8 mouse cellular contexts compared by ENCODE assay signal in genomic region chr13:68582517-68582780, GRCm38 (mm10). TPM values are rescaled to one million over a fixed set of nuclear protein-coding genes. Genes with fewer than 3 reads are reported as not detected.
DNase-seq lines count a peak whose midpoint lies in the region; ATAC-seq and TF ChIP-seq lines count a peak whose summit lies in the region.

No protein-coding gene starts in this region.

- peak overlapping the region; percentile 72 for H3K9ac ChIP-seq in CH12.LX (ENCODE audit: insufficient read depth, low read depth)
- H3K9ac ChIP-seq in liver, embryonic 12.5 days = peak overlapping the region; percentile 79

- intact Hi-C loops in heart, postnatal 36 days (cut with DNase I) = loop anchor here (5.0 kb wide), 2 partner anchors 1030 to 1230 kb away; partner anchors contain the start of gene Srd5a1

- H3K4me1 ChIP-seq in heart, embryonic 10.5 days = peaks cover 7% of the 10 kb centered on the region
- H3K4me1 ChIP-seq in CH12.LX (ENCODE audit: control insufficient read depth in 1 of 2, insufficient read depth in 2 of 2) = peaks cover 3 to 43% of the 10 kb centered on the region in 2 experiments; a peak in 3 of 4 replicates
- no peaks in the 10 kb centered on the region for H3K4me1 ChIP-seq in embryonic fibroblast, embryonic 13.5 days (ENCODE audit: control insufficient read depth, insufficient read depth, low read length)
- peaks cover 22% of the 10 kb centered on the region for H3K4me1 ChIP-seq in liver, embryonic 12.5 days

- no peaks in the 10 kb centered on the region for H3K9me3 ChIP-seq in heart, embryonic 10.5 days
- H3K9me3 ChIP-seq in CH12.LX (replicated peaks; ENCODE audit: low read length) = no peaks in the 10 kb centered on the region
- H3K9me3 ChIP-seq in liver, embryonic 12.5 days (replicated peaks) = no peaks in the 10 kb centered on the region

- H3K4me3 ChIP-seq in heart, embryonic 10.5 days = peak overlapping the region; percentile 84
- H3K4me3 ChIP-seq in CH12.LX (replicated peaks in 1 of 3; ENCODE audit: low read depth in 2 of 3, low read length in 2 of 3, poor library complexity in 1 of 3) = peak overlapping the region; percentile 65 to 95 (median 90)
- H3K4me3 ChIP-seq in embryonic fibroblast, embryonic 13.5 days (ENCODE audit: insufficient read depth, low read length) = peak overlapping the region; percentile 90
- peak overlapping the region; percentile 81 for H3K4me3 ChIP-seq in liver, embryonic 12.5 days

- in situ Hi-C loops in CH12.LX (cut with MboI; ENCODE audit: low pct_ligation_motif_present, low pct_unique_long_range_greater_than_20kb, low sequenced_read_pairs) = loop anchor here (10.0 to 25.0 kb wide), 2 partner anchors 872 to 1230 kb away; partner anchors contain the start of gene Med10

- H3K27ac ChIP-seq in heart, embryonic 10.5 days = peak overlapping the region; percentile 90
- no peak overlapping the region for H3K27ac ChIP-seq in CH12.LX (ENCODE audit: insufficient read depth, low read depth)
- peak overlapping the region; percentile 24 for H3K27ac ChIP-seq in embryonic fibroblast, embryonic 13.5 days (ENCODE audit: insufficient read depth, low read length)
- peak overlapping the region; percentile 76 for H3K27ac ChIP-seq in liver, embryonic 12.5 days

- TF ChIP-seq CTCF in CH12.LX (conservative IDR thresholded peaks at IDR 0.05 in 1 of 2, IDR thresholded peaks at IDR 0.05 in 1 of 2; ENCODE audit: low read depth in 2 of 2, low read length in 2 of 2) = no peak
- TF ChIP-seq CTCF in embryonic fibroblast, embryonic 13.5 days (IDR thresholded peaks at IDR 0.05; ENCODE audit: borderline replicate concordance, insufficient read depth, low read length) = no peak

- dilution Hi-C loops in CH12.LX (cut with MboI; ENCODE audit: extremely low pct_ligation_motif_present, extremely low pct_unique_long_range_greater_than_20kb, low sequenced_read_pairs) = no loop called here

- H3K27me3 ChIP-seq in heart, embryonic 10.5 days (ENCODE audit: insufficient read depth, poor library complexity, severe bottlenecking) = no peaks in the 10 kb centered on the region
- H3K27me3 ChIP-seq in CH12.LX (replicated peaks) = no peaks in the 10 kb centered on the region
- H3K27me3 ChIP-seq in liver, embryonic 12.5 days (replicated peaks) = no peaks in the 10 kb centered on the region

- peaks cover 56% of the 10 kb centered on the region for H3K36me3 ChIP-seq in heart, embryonic 10.5 days
- H3K36me3 ChIP-seq in CH12.LX (replicated peaks in 1 of 2; ENCODE audit: control insufficient read depth in 1 of 2, insufficient read depth in 1 of 2, low read length in 1 of 2) = peaks cover 49 to 69% of the 10 kb centered on the region in 2 experiments
- H3K36me3 ChIP-seq in liver, embryonic 12.5 days = peaks cover 68% of the 10 kb centered on the region

- DNase-seq in heart, embryonic 10.5 days (ENCODE audit: low spot score) = no peak
- no peak for DNase-seq in heart, postnatal 36 days
- peak; percentile 22 for DNase-seq in CH12.LX (ENCODE audit: extremely low read depth)
- DNase-seq in frontal cortex, postnatal 25 days (ENCODE audit: low spot score in 2 of 2) = no peak
- DNase-seq in right cerebral cortex, adult 18-20 months = no peak
- DNase-seq in adrenal gland, postnatal 14 days = no peak

- TF ChIP-seq EP300 in CH12.LX (IDR thresholded peaks at IDR 0.05; ENCODE audit: low read length) = no peak

- peaks cover 38% of the 10 kb centered on the region for H3K79me2 ChIP-seq in CH12.LX (replicated peaks; ENCODE audit: control insufficient read depth, extremely low read depth, insufficient read depth, poor library complexity, severe bottlenecking)

- no peak for TF ChIP-seq POLR2A in CH12.LX (IDR thresholded peaks at IDR 0.05; ENCODE audit: low read depth, low read length)
- TF ChIP-seq POLR2A in embryonic fibroblast, embryonic 13.5 days (IDR thresholded peaks at IDR 0.05; ENCODE audit: low read depth, low read length) = no peak

- no peak for TF ChIP-seq RAD21 in CH12.LX (IDR thresholded peaks at IDR 0.05; ENCODE audit: low read depth, low read length)

- no peak for ATAC-seq in liver, embryonic 12.5 days

- peak overlapping the region; percentile 48 for H3K4me2 ChIP-seq in CH12.LX (ENCODE audit: insufficient read depth, low read depth, poor library complexity, severe bottlenecking)
- H3K4me2 ChIP-seq in liver, embryonic 12.5 days = peak overlapping the region; percentile 88

- 1% methylated on average over 11 of the region's 11 CpGs for WGBS in heart, embryonic 10.5 days
- 0% methylated on average over 11 of the region's 11 CpGs for WGBS in liver, embryonic 12.5 days (ENCODE audit: insufficient replicate concordance)

TF ChIP-seq in CH12.LX, 34 proteins besides CTCF, POLR2A, EP300 and RAD21:
- TF ChIP-seq BHLHE40 (IDR thresholded peaks at IDR 0.05; ENCODE audit: low read depth, low read length) (peak; percentile 41; the same call in 1 of the 2 replicates), ETS1 (conservative IDR thresholded peaks at IDR 0.05; ENCODE audit: low read depth, low read length) (no peak), ZMIZ1 (IDR thresholded peaks at IDR 0.05; ENCODE audit: low read depth, low read length) (no peak)

RNA-seq across cellular contexts. Expression of gene Fastkd3, which starts 0.4 kb away (rescaled TPM):
- polyA plus RNA-seq in heart, embryonic 10.5 days (2016; fragmentation: Nextera tagmentation; extraction: Ambion mirVana) = 30.3 and 32.9 TPM in 2 replicates
- 10 to 100 TPM; 12.8 to 13.9 TPM for total RNA-seq in heart, postnatal 36 days (2021)
- total RNA-seq in CH12.LX (2012; rRNA removed) = 17.8 and 25.1 TPM in 2 replicates
- total RNA-seq in CH12.LX (2014; rRNA removed) = 46.6 and 48.3 TPM in 2 replicates
- polyA plus RNA-seq in CH12.LX (2012; ENCODE audit: insufficient read length, low read depth) = 34.1 and 37.6 TPM in 2 replicates
- 14.2 and 21.8 TPM in 2 replicates for polyA plus RNA-seq in embryonic fibroblast, embryonic 13.5 days (2011; ENCODE audit: insufficient read length, low read depth, missing spikeins)
- 22.6 and 22.7 TPM in 2 replicates for polyA plus RNA-seq in liver, embryonic 12.5 days (2016; fragmentation: Nextera tagmentation; extraction: Ambion mirVana)
- 17.2 and 22.1 TPM in 2 replicates for total RNA-seq in adrenal gland, postnatal 14 days (2021)

RNA-seq across cellular contexts. Expression of gene Mtrr, which starts 0.5 kb away (rescaled TPM):
- 28.9 and 32.1 TPM in 2 replicates for polyA plus RNA-seq in heart, embryonic 10.5 days (2016; fragmentation: Nextera tagmentation; extraction: Ambion mirVana)
- 10 to 100 TPM; 13.4 to 15.6 TPM for total RNA-seq in heart, postnatal 36 days (2021)
- total RNA-seq in CH12.LX (2012; rRNA removed) (35.1 and 43.7 TPM in 2 replicates), CH12.LX (2014; rRNA removed) (39.4 and 42.1 TPM in 2 replicates)
- 40.2 and 45.9 TPM in 2 replicates for polyA plus RNA-seq in CH12.LX (2012; ENCODE audit: insufficient read length, low read depth)
- polyA plus RNA-seq in embryonic fibroblast, embryonic 13.5 days (2011; ENCODE audit: insufficient read length, low read depth, missing spikeins) = 16.4 and 16.7 TPM in 2 replicates
- 23.9 and 24.2 TPM in 2 replicates for polyA plus RNA-seq in liver, embryonic 12.5 days (2016; fragmentation: Nextera tagmentation; extraction: Ambion mirVana)
- 18.6 and 22.5 TPM in 2 replicates for total RNA-seq in adrenal gland, postnatal 14 days (2021)

RNA-seq across cellular contexts. Expression of gene 1700001L19Rik, which starts 14.8 kb away (rescaled TPM):
- polyA plus RNA-seq in heart, embryonic 10.5 days (2016; fragmentation: Nextera tagmentation; extraction: Ambion mirVana) = 0.28 and 0.39 TPM in 2 replicates
- not detected for total RNA-seq in heart, postnatal 36 days (2021)
- total RNA-seq in CH12.LX (2012; rRNA removed) (not detected in 2 replicates), CH12.LX (2014; rRNA removed) (not detected in 2 replicates)
- not detected in 2 replicates for polyA plus RNA-seq in CH12.LX (2012; ENCODE audit: insufficient read length, low read depth)
- not detected in 2 replicates for polyA plus RNA-seq in embryonic fibroblast, embryonic 13.5 days (2011; ENCODE audit: insufficient read length, low read depth, missing spikeins)
- polyA plus RNA-seq in liver, embryonic 12.5 days (2016; fragmentation: Nextera tagmentation; extraction: Ambion mirVana) = not detected in 2 replicates
- total RNA-seq in adrenal gland, postnatal 14 days (2021) = 0.52 TPM in 1 of 2 replicates, not detected in the other
